Mouse (Mus musculus) olfactory bulb, adult 2 months (tissue): ENCODE data around the gene Nav3.

Source experiments
- CTCF ChIP-seq: fragments of 200-500 bp; IDR thresholded peaks from 2 replicates; pipeline ENCODE4 v1.5.1; 2012; ENCODE audit warnings: low read depth, mild to moderate bottlenecking, low read length, moderate library complexity; ENCODE audit not compliant: insufficient read depth
- POLR2A ChIP-seq: fragments of 200-500 bp; IDR thresholded peaks from 2 replicates; pipeline ENCODE4 v1.6.1; 2012; ENCODE audit warnings: mild to moderate bottlenecking, low read depth, low read length, moderate library complexity; ENCODE audit not compliant: insufficient read depth

DNA sequence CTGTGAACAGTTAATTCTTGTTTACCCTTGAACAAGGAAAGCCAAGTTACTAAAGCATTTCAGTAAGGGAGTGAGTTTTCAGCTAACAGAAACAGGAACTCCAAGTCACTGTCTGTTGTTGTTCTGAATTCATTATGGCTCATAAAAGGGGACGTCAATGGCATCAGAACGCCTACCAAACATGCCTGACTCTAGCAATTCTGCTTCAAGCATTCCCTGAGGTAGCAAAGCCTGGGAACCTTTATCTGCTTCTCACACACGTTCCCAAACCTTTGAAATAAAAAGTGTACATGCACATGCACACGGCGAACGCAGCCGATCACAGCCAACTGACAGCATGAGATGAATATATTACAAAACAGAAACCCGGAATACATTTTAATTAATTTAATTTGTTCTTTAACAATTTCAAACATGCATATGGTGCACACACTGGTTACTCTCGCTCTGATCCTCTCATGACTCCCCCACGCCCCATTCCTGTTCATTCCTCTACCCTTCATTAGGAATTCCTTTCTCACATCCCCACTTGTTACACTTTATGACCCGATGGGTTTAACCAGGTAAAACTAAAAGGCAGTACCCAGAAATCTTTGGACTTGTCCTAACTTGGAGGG is 42.6 kb downstream of the Nav3 start:
- TF ChIP-seq CTCF (no peak), POLR2A (no peak)
